Mouse (Mus musculus) mature B cell (primary cell): Measurements from ENCODE around the gene Ifi27l2a.
"Not testable (repeated sequence)": the region's sequence is repeated elsewhere in the genome, so short reads cannot be mapped to it uniquely, and the experiment has no call there.

Source experiments
- in situ Hi-C: fragments of 300-500 bp; cut with MboI; formaldehyde crosslinking; loops from 2 replicates; pipeline ENCODE4 v1.14.3; 2019

Ifi27l2a gene

DNA sequence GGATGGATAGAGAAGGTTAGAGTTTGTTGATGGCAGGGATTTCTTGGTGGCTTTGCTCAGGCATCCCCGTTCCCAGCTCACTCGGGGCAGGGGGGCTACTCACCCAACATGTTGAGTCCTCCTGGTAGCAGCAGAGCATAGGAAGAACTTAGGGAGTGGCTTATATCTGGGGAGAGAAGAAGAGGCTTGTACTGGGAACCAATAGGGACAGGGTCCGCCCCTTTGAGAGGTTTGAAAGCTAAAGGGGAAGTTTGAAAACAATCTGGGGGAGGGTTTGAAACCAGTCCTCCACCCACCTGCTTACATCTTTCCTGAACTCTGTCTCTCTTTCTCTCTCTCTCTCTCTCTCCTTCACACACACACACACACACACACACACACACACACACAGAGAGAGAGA, at the start of gene Ifi27l2a:
Ifi27l2a (minus strand) TSS at position 157 of the 400 bp plus-strand sequence.
- in situ Hi-C loops: no loop called here

GRCm38 (mm10) chr12:103492767-103493166, 49.3 kb upstream of the Ifi27l2a start:
- in situ Hi-C loops: loop anchor here (25.0 kb wide), 1 partner anchor 355 kb away; no protein-coding TSS in a partner anchor

GRCm38 (mm10) chr12:103491091-103491730, 47.7 kb upstream of the Ifi27l2a start:
- in situ Hi-C loops: loop anchor here (25.0 kb wide), 1 partner anchor 354 kb away; no protein-coding TSS in a partner anchor

- in situ Hi-C loops: loop anchor here (25.0 kb wide), 1 partner anchor 350 kb away; no protein-coding TSS in a partner anchor
Measured at GRCm38 (mm10) chr12:103487750-103488149, 44.3 kb upstream of the Ifi27l2a start.

DNA sequence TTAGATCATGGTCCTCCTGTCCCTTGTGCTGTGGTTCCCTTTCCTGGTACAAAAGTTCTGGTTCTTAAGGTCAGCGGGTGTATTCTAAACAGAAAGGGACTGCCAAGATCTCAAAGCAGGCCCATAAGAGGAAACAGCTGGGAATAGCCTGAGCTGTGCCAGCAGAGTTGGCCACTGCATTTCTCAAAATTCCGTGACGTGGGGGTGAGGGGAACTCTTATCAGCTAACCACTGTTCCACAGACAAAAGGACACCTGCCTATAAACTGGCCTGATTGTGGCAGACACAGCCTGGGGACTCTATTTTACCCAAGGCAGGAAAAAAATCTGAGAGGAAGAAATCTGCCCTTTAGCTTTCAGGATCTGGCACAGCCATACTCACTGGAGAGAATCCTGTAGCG, 43.8 kb upstream of the Ifi27l2a start:
- in situ Hi-C loops: loop anchor here (25.0 kb wide), 1 partner anchor 350 kb away; no protein-coding TSS in a partner anchor

- in situ Hi-C loops: loop anchor here (25.0 kb wide), 1 partner anchor 349 kb away; no protein-coding TSS in a partner anchor
Measured at GRCm38 (mm10) chr12:103486726-103487125, 43.2 kb upstream of the Ifi27l2a start.

GRCm38 (mm10) chr12:103484200-103484972, 40.9 kb upstream of the Ifi27l2a start:
- in situ Hi-C loops: loop anchor here (25.0 kb wide), 1 partner anchor 347 kb away; no protein-coding TSS in a partner anchor

DNA sequence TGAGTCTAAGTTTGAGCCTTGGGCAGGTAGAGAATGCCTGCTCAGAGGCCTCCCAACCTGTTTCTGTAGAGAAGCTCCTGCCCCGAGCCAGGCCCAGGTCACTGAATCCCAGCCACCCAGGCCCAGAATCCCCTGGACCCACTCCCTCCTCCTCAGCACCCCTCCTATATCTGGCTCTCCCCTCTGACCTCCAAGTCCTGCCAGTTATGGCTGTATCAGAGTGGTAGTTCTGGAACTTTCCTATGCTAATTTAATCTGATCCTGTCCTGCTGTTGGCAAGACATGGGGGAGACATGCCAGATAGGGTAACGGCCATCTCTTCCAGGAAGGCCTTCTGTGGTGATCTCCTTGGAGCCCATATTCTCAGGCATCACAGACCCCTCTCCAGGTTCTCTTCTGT, 39.3 kb upstream of the Ifi27l2a start:
- in situ Hi-C loops: loop anchor here (25.0 kb wide), 1 partner anchor 345 kb away; no protein-coding TSS in a partner anchor

DNA sequence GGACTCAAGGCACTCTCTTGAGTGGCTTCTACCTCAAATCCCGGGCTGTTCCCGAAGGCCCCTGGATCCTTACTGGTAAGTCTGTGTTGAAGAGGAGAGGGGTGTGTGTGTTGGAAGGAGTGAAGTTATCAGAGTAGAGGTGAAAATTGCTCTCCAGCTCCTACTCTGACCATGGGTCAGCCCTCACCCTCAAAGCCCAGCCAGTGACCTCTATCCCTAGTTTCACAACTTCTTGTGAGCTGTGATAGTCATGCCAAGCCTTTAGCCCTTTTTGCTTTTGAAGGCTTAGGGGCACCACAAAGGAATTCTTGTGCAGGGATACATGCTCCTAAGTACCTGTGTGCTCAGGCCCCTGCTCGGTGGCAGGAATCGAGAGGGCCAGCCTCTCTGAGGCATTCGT, 38.2 kb upstream of the Ifi27l2a start:
- in situ Hi-C loops: loop anchor here (25.0 kb wide), 1 partner anchor 344 kb away; no protein-coding TSS in a partner anchor

- in situ Hi-C loops: loop anchor here (25.0 kb wide), 1 partner anchor 340 kb away; no protein-coding TSS in a partner anchor
Measured at GRCm38 (mm10) chr12:103477461-103478015, 34.1 kb upstream of the Ifi27l2a start.

- in situ Hi-C loops: loop anchor here (25.0 kb wide), 1 partner anchor 340 kb away; no protein-coding TSS in a partner anchor
Measured at GRCm38 (mm10) chr12:103476779-103477389, 33.4 kb upstream of the Ifi27l2a start.

DNA sequence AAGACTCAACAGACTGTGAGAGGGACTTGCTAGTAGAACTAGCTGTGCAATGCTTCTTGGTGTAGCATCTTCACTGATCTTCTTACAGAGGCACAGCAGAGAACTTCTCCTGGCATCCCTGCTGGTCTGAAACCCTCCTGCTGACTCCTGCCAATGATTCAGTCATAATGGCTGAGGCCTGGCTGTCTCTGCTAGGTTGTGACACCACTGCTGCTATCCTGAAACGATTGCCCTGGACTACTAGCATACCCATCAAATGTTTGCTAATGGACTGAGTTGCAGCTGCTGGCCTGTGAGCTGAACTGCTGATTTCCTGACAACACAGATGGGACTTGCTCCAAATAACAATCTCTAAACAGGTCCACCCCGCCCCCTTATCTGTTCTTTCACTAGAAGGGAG, 31.0 kb upstream of the Ifi27l2a start:
- in situ Hi-C loops: no loop called here

GRCm38 (mm10) chr12:103457140-103457539, 13.7 kb upstream of the Ifi27l2a start, which contains the start of gene Ifi27l2b:
Gene Ifi27l2b, minus strand, starts transcription at chr12:103457223.
- in situ Hi-C loops: no loop called here

GRCm38 (mm10) chr12:103456727-103457126, 13.2 kb upstream of the Ifi27l2a start:
- in situ Hi-C loops: not testable (repeated sequence)

GRCm38 (mm10) chr12:103453361-103453760, 9.9 kb upstream of the Ifi27l2a start:
- in situ Hi-C loops: no loop called here

- in situ Hi-C loops: no loop called here
Measured at GRCm38 (mm10) chr12:103445060-103445459, 1.6 kb upstream of the Ifi27l2a start.

DNA sequence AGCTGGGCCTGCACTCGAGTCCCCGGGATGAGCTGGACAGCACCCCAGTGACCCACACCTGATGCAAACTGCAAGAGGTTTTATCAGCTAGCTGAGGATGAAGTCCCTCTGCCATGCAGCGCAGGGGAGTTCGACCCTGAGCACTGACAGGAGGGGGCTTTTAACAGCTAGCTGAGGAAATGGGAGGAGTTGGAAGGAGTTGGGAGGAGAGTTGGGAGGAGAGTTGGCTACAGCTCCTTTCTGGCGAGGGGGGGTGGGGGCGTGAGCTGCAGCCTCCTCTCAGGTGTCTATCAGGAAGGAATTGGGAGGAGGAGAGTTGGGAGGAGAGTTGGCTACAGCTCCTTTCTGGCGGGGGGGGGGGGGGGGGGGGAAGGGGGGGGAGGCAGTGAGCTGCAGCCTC, 781 bp upstream of the Ifi27l2a start:
- in situ Hi-C loops: not testable (repeated sequence)

GRCm38 (mm10) chr12:103437601-103438000, 5.9 kb downstream of the Ifi27l2a start:
- in situ Hi-C loops: no loop called here

- in situ Hi-C loops: no loop called here
Measured at GRCm38 (mm10) chr12:103434861-103435260, 8.6 kb downstream of the Ifi27l2a start.

GRCm38 (mm10) chr12:103433986-103434731, 9.3 kb downstream of the Ifi27l2a start, which contains the start of gene Ifi27:
Gene Ifi27, plus strand, starts transcription at chr12:103434211.
- in situ Hi-C loops: no loop called here

DNA sequence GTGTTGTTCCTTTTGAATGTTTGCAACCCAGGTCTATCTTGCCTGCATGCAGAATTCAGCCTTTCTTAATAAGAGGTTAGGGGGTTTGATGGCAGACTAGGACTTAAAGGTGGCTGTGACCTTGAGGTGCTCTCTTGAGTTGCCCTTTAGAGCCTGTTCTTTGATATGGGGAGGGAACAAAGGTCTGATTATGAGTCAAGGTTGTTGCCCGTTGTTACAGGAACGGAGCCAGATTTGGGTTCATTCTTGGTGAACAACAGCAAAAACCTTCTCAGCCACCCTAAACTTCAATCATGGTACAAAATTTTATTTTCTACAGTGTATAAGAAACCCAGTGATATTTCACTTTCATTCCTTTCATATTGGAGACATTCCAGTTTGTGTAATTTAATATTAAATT, 10.1 kb downstream of the Ifi27l2a start:
- in situ Hi-C loops: no loop called here
